Mouse (Mus musculus) G1E-ER4 (cell line): ENCODE measurements around the gene E030030I06Rik. TPM values are rescaled to one million over a fixed set of nuclear protein-coding genes. Genes with fewer than 3 reads are reported as not detected.
"Not testable (repeated sequence)": the region's sequence is repeated elsewhere in the genome, so short reads cannot be mapped to it uniquely, and the experiment has no call there.

ENCODE experiments used
- GATA1 ChIP-seq: IDR thresholded peaks from one replicate; pipeline ENCODE4 v1.8.0; 2012; ENCODE audit warnings: low read length, inconsistent platforms
- polyA plus RNA-seq: library from polyadenylated mRNA; stranded (reverse); fragments of >175 nt; gene quantifications from 2 replicates; pipeline ENCODE4 v1.2.3, GENCODE M21; 2012

E030030I06Rik gene
- 0.13 TPM in 1 of 2 replicates, not detected in the other for polyA plus RNA-seq

GRCm38 (mm10) chr10:22149073-22149690 lies at the start of gene E030030I06Rik:
TSS of gene E030030I06Rik (minus strand) at chr10:22149270.
- no peak for TF ChIP-seq GATA1

GRCm38 (mm10) chr10:22159581-22160140 lies 10.6 kb upstream of the E030030I06Rik start:
- no peak for TF ChIP-seq GATA1

- no peak for TF ChIP-seq GATA1
Measured at GRCm38 (mm10) chr10:22159131-22159561, 10.1 kb upstream of the E030030I06Rik start.

GRCm38 (mm10) chr10:22158310-22158999 lies 9.4 kb upstream of the E030030I06Rik start, which contains the start of the genes Raet1e and H60b:
TSS of gene Raet1e (plus strand) at chr10:22158569.
TSS of gene H60b (plus strand) at chr10:22158586.
- not testable (repeated sequence) for TF ChIP-seq GATA1

GRCm38 (mm10) chr10:22154871-22155799 lies 6.1 kb upstream of the E030030I06Rik start:
- TF ChIP-seq GATA1, result no peak

GRCm38 (mm10) chr10:22150593-22150992 lies 1.5 kb upstream of the E030030I06Rik start:
- no peak for TF ChIP-seq GATA1

GRCm38 (mm10) chr10:22149691-22150465 lies 808 bp upstream of the E030030I06Rik start:
- TF ChIP-seq GATA1, result no peak

- TF ChIP-seq GATA1, result no peak
Measured at GRCm38 (mm10) chr10:22148441-22149072, 513 bp downstream of the E030030I06Rik start.

GRCm38 (mm10) chr10:22142926-22143325 lies 6.1 kb downstream of the E030030I06Rik start:
- TF ChIP-seq GATA1, result no peak

GRCm38 (mm10) chr10:22140665-22141280 lies 8.3 kb downstream of the E030030I06Rik start:
- TF ChIP-seq GATA1, result no peak

GRCm38 (mm10) chr10:22074531-22074930 lies 74.5 kb downstream of the E030030I06Rik start:
- no peak for TF ChIP-seq GATA1

- no peak for TF ChIP-seq GATA1
Measured at GRCm38 (mm10) chr10:22072739-22073138, 76.3 kb downstream of the E030030I06Rik start.

GRCm38 (mm10) chr10:22070576-22070975 lies 78.5 kb downstream of the E030030I06Rik start:
- no peak for TF ChIP-seq GATA1

GRCm38 (mm10) chr10:22070168-22070567 lies 78.9 kb downstream of the E030030I06Rik start:
- no peak for TF ChIP-seq GATA1
